Mouse (Mus musculus) heart, adult 18-20 months (tissue): Measurements from ENCODE around the gene Pon2. TPM values are rescaled to one million over a fixed set of nuclear protein-coding genes. Genes with fewer than 3 reads are reported as not detected.
"Not testable (repeated sequence)": the region's sequence is repeated elsewhere in the genome, so short reads cannot be mapped to it uniquely, and the experiment has no call there.

Experiments used
- DNase-seq, 2 experiments: peaks; one replicate each; pipeline ENCODE4 v3.0.0; 2021 to 2022; ENCODE audit warnings: mixed read lengths in 1 of 2
- total RNA-seq, 2 experiments: library from RNA; stranded (reverse); gene quantifications; 2 replicates each; pipeline ENCODE4 v1.2.3; 2021

Pon2 gene
- total RNA-seq, 2 experiments from 2014 or later, result 16.7 to 17.6 TPM

GRCm38 (mm10) chr6:5223551-5223950 is 74.7 kb downstream of the Pon2 start:
- not testable (repeated sequence) for DNase-seq

- DNase-seq, result no peak
Measured at GRCm38 (mm10) chr6:5222080-5222479, 76.2 kb downstream of the Pon2 start.

- DNase-seq, result no peak
Measured at GRCm38 (mm10) chr6:5218190-5218589, 80.1 kb downstream of the Pon2 start.

Other genes starting within 250 kb of the Pon2 start
- 1 to 10 TPM in 1 of 2 experiments, under 1 TPM in 1; 0.30 to 1.4 TPM for gene Pon1, start 104.5 kb downstream of the Pon2 start, total RNA-seq
- gene Pon3, start 42.2 kb downstream of the Pon2 start, total RNA-seq, result 10 to 100 TPM; 20.6 to 29.0 TPM
- 1 to 10 TPM; 3.9 to 5.1 TPM for gene Asb4, start 84.9 kb upstream of the Pon2 start, total RNA-seq
- gene Pdk4, start 197.9 kb upstream of the Pon2 start, total RNA-seq, result 1,000 to 10,000 TPM in 1 of 2 experiments, 100 to 1,000 TPM in 1; 411 to 1,240 TPM